Mouse (Mus musculus): ENCODE data around the gene Hist2h3b. TPM values are rescaled to one million over a fixed set of nuclear protein-coding genes. Genes with fewer than 3 reads are reported as not detected.
"Not testable (repeated sequence)": the region's sequence is repeated elsewhere in the genome, so short reads cannot be mapped to it uniquely, and the experiment has no call there.

Hist2h3b gene
- polyA plus RNA-seq, 1 experiment from 2014 or later: 13.3 TPM

GRCm38 (mm10) chr3:96268776-96269378 lies 423 bp downstream of the Hist2h3b start:
- 0 out of 2 replicates have a peak, but pooled peaks have one; percentile 9 for TF ChIP-seq CTCF (IDR thresholded peaks at IDR 0.05; ENCODE audit: low read depth)
- Histone ChIP-seq H3K27ac (ENCODE audit: low read depth, low read length) (peak overlapping the region; percentile 87), H3K9ac (ENCODE audit: low read depth, low read length) (peak overlapping the region; percentile 51), H3K4me2 (replicated peaks; ENCODE audit: low read depth) (peak overlapping the region; percentile 86), H3K4me3 (ENCODE audit: low read depth, low read length) (peak overlapping the region; percentile 43)
- H3K36me3 ChIP-seq (ENCODE audit: control insufficient read depth, insufficient read depth); H3K9me3 ChIP-seq (ENCODE audit: control insufficient read depth); H3K4me1 ChIP-seq (replicated peaks; ENCODE audit: control insufficient read depth, insufficient read depth, low read length); H3K27me3 ChIP-seq (replicated peaks; ENCODE audit: control insufficient read depth, insufficient read depth, low read length): not testable (repeated sequence)
- peak; percentile 40 for ATAC-seq
- 1% methylated on average over 11 of the region's 44 CpGs for WGBS

- under 1% methylated on average over 45 of the region's 45 CpGs for WGBS
- no peak for TF ChIP-seq CTCF (IDR thresholded peaks at IDR 0.05; ENCODE audit: low read depth)
- peak within 1 kb of the TSS; percentile 43 for H3K4me3 ChIP-seq (ENCODE audit: low read depth, low read length)
Measured at GRCm38 (mm10) chr3:96269511-96270474, 1.3 kb downstream of the Hist2h3b start, which contains the start of gene Hist2h2bb. Gene Hist2h2bb, plus strand, starts transcription at chr3:96269752.

GRCm38 (mm10) chr3:96273591-96274465 lies 5.4 kb downstream of the Hist2h3b start:
- no peaks in the 10 kb centered on the region for H3K36me3 ChIP-seq (ENCODE audit: control insufficient read depth, insufficient read depth)
- ATAC-seq: no peak
- no peak for TF ChIP-seq CTCF (IDR thresholded peaks at IDR 0.05; ENCODE audit: low read depth)
- no peak overlapping the region for H3K4me3 ChIP-seq (ENCODE audit: low read depth, low read length)
- H3K9ac ChIP-seq (ENCODE audit: low read depth, low read length): no peak overlapping the region
- no peaks in the 10 kb centered on the region; the same call in 1 of the 2 replicates for H3K4me1 ChIP-seq (replicated peaks; ENCODE audit: control insufficient read depth, insufficient read depth, low read length)
- H3K9me3 ChIP-seq (ENCODE audit: control insufficient read depth): no peaks in the 10 kb centered on the region
- H3K27ac ChIP-seq (ENCODE audit: low read depth, low read length): no peak overlapping the region
- H3K4me2 ChIP-seq (replicated peaks; ENCODE audit: low read depth): no peak overlapping the region
- WGBS: 89% methylated on average over 17 of the region's 17 CpGs
- H3K27me3 ChIP-seq (replicated peaks; ENCODE audit: control insufficient read depth, insufficient read depth, low read length): no peaks in the 10 kb centered on the region

More at GRCm38 (mm10) chr3:96269511-96270474, 1.3 kb downstream of the Hist2h3b start, which contains the start of gene Hist2h2bb:
- no peaks in the 10 kb centered on the region for H3K9me3 ChIP-seq (ENCODE audit: control insufficient read depth)
- ATAC-seq: peak; percentile 92
- H3K4me2 ChIP-seq (replicated peaks; ENCODE audit: low read depth): peak within 1 kb of the TSS; percentile 86
- H3K4me1 ChIP-seq (replicated peaks; ENCODE audit: control insufficient read depth, insufficient read depth, low read length): no peaks in the 10 kb centered on the region; the same call in 1 of the 2 replicates
- H3K36me3 ChIP-seq (ENCODE audit: control insufficient read depth, insufficient read depth): no peaks in the 10 kb centered on the region
- peak within 1 kb of the TSS; percentile 87 for H3K27ac ChIP-seq (ENCODE audit: low read depth, low read length)
- peak within 1 kb of the TSS; percentile 51 for H3K9ac ChIP-seq (ENCODE audit: low read depth, low read length)
- no peaks in the 10 kb centered on the region for H3K27me3 ChIP-seq (replicated peaks; ENCODE audit: control insufficient read depth, insufficient read depth, low read length)

- no peak overlapping the region for H3K27ac ChIP-seq (ENCODE audit: low read depth, low read length)
- 20% methylated on average over 8 of the region's 8 CpGs for WGBS
- no peaks in the 10 kb centered on the region for H3K4me1 ChIP-seq (replicated peaks; ENCODE audit: control insufficient read depth, insufficient read depth, low read length)
- peak overlapping the region; percentile 51 for H3K4me3 ChIP-seq (ENCODE audit: low read depth, low read length)
- no peaks in the 10 kb centered on the region for H3K27me3 ChIP-seq (replicated peaks; ENCODE audit: control insufficient read depth, insufficient read depth, low read length)
- H3K36me3 ChIP-seq (ENCODE audit: control insufficient read depth, insufficient read depth): no peaks in the 10 kb centered on the region
- TF ChIP-seq CTCF (IDR thresholded peaks at IDR 0.05; ENCODE audit: low read depth): peak; percentile 46; the same call in 1 of the 2 replicates
- H3K9ac ChIP-seq (ENCODE audit: low read depth, low read length): no peak overlapping the region
- peak overlapping the region; percentile 87 for H3K4me2 ChIP-seq (replicated peaks; ENCODE audit: low read depth)
- 0 out of 2 replicates have a peak, but pooled peaks have one; percentile 20 for ATAC-seq
- no peaks in the 10 kb centered on the region for H3K9me3 ChIP-seq (ENCODE audit: control insufficient read depth)
Measured at GRCm38 (mm10) chr3:96277428-96277799, 9.0 kb downstream of the Hist2h3b start.

GRCm38 (mm10) chr3:96277800-96278624 lies 9.6 kb downstream of the Hist2h3b start:
- H3K9me3 ChIP-seq (ENCODE audit: control insufficient read depth): no peaks in the 10 kb centered on the region
- H3K36me3 ChIP-seq (ENCODE audit: control insufficient read depth, insufficient read depth): no peaks in the 10 kb centered on the region
- peak; percentile 82 for TF ChIP-seq CTCF (IDR thresholded peaks at IDR 0.05; ENCODE audit: low read depth)
- H3K27ac ChIP-seq (ENCODE audit: low read depth, low read length): peak overlapping the region; percentile 70
- no peaks in the 10 kb centered on the region for H3K4me1 ChIP-seq (replicated peaks; ENCODE audit: control insufficient read depth, insufficient read depth, low read length)
- H3K9ac ChIP-seq (ENCODE audit: low read depth, low read length): peak overlapping the region; percentile 34; the same call in 1 of the 2 replicates
- peak overlapping the region; percentile 51 for H3K4me3 ChIP-seq (ENCODE audit: low read depth, low read length)
- H3K4me2 ChIP-seq (replicated peaks; ENCODE audit: low read depth): peak overlapping the region; percentile 87
- peak; percentile 84 for ATAC-seq
- H3K27me3 ChIP-seq (replicated peaks; ENCODE audit: control insufficient read depth, insufficient read depth, low read length): no peaks in the 10 kb centered on the region
- WGBS: under 1% methylated on average over 49 of the region's 49 CpGs

Measured in intestine, postnatal 0 days (tissue).